Mouse (Mus musculus) brain, embryonic 14.5 days (tissue): ENCODE results near the gene Ddr2. TPM values are rescaled to one million over a fixed set of nuclear protein-coding genes. Genes with fewer than 3 reads are reported as not detected.
A peak's percentile ranks its signal among the peaks of the same experiment; 100 is the strongest.
"Not testable (repeated sequence)": the region's sequence is repeated elsewhere in the genome, so short reads cannot be mapped to it uniquely, and the experiment has no call there.

Source experiments
- DNase-seq: peaks from one replicate; pipeline ENCODE4 v3.0.0-alpha.2; 2011; ENCODE audit warnings: low read depth
- CTCF ChIP-seq: fragments of 200-500 bp; IDR thresholded peaks from 2 replicates; pipeline ENCODE4 v1.5.1; 2012; ENCODE audit warnings: inconsistent platforms, mild to moderate bottlenecking, moderate library complexity, borderline replicate concordance; ENCODE audit not compliant: insufficient read depth, insufficient read length; ENCODE audit errors: extremely low read depth
- POLR2A ChIP-seq: fragments of 200-500 bp; IDR thresholded peaks from 2 replicates; pipeline ENCODE4 v1.6.1; 2012; ENCODE audit warnings: mild to moderate bottlenecking, inconsistent platforms, borderline replicate concordance; ENCODE audit not compliant: poor library complexity, insufficient read depth, insufficient read length, severe bottlenecking; ENCODE audit errors: extremely low read depth
- polyA plus RNA-seq: library from polyadenylated mRNA; depleted of rRNA; stranded (reverse); fragments of >200 nt; gene quantifications from 2 replicates; pipeline ENCODE4 v1.2.3, GENCODE M21; 2012

The Ddr2 gene
- polyA plus RNA-seq, 1 experiment = 8.2 TPM

DNA sequence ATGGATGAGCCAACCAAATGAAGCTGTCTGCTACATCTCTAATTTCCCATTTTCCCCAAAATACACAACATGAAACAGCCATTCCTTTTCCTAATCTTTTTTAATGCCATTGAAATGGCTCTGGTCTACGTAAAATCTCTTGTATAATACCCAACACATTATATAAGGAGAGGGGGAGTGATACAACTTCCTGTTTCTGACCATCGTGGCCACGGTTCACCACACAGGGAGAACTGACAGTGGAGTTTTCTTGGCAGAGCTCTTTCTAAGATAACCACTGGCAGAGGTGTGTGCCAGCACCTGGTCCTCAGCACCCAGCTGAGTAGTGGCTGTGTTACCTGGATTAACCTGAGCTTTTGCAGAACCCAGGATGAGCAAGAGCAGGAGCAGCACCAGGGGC, 75.0 kb downstream of the Ddr2 start:
- no peak for TF ChIP-seq CTCF
- no peak for TF ChIP-seq POLR2A
- DNase-seq = no peak

DNA sequence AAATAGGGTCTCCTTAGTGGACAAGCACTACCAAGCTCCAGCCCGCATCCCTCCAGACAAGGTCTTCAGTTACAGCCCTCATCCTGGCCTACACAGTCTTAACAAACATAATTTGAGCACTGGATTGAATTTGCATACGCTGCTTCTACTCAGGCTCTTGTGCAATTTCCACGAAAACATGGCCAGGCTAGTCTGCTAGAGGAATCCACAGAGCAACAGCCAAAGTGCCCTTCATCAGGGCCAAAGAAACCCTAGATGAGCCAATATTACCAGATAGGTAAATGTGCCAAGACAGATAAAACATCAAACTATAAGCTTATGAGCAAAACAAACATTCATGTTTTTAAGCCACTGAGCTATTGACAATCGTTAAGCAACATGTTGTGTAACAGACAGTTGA, 75.6 kb downstream of the Ddr2 start:
- no peak for TF ChIP-seq POLR2A
- no peak for TF ChIP-seq CTCF

DNA sequence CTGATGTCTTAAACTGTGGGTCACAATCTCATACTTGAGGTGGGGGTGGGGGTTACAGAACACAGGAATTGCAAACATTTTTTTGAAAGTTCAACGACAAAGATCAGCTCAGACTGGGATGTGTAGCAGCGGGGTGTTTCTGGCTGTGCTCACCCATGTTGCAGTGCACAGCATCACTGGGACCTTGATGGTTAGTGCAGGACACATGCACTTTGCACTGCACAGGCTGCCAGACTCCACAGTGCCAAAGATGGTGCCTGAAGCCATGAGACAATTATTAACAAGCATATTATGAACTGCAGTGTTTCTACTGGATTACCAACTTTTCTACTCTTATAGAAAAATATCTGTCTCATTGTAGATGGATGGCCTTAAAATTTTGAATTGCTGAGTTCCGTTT, 78.9 kb downstream of the Ddr2 start:
- DNase-seq = no peak
- TF ChIP-seq CTCF (no peak), POLR2A (no peak)

More for the DNA sequence above, 75.6 kb downstream of the Ddr2 start:
- DNase-seq = no peak

DNA sequence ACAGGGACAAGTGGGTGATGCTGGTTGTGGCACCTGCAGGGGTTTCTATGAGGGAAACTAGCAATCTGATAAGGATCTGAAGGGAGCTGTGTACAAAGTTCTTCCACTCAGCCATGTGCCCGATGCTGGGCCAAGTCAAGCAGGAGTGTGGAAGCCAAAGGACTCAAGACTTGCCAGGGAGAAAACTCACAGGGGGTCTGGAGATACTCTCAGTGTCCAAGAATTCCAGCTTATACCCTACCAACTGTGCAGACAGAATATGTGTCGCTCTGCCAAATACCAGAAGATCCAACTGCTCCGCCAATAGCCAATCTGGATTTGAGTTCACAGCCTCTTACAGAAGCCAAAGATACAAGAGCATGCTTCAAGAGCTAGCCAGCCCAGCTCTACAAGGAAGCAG, 95.8 kb downstream of the Ddr2 start:
- no peak for TF ChIP-seq CTCF
- TF ChIP-seq POLR2A = no peak
- DNase-seq = no peak

DNA sequence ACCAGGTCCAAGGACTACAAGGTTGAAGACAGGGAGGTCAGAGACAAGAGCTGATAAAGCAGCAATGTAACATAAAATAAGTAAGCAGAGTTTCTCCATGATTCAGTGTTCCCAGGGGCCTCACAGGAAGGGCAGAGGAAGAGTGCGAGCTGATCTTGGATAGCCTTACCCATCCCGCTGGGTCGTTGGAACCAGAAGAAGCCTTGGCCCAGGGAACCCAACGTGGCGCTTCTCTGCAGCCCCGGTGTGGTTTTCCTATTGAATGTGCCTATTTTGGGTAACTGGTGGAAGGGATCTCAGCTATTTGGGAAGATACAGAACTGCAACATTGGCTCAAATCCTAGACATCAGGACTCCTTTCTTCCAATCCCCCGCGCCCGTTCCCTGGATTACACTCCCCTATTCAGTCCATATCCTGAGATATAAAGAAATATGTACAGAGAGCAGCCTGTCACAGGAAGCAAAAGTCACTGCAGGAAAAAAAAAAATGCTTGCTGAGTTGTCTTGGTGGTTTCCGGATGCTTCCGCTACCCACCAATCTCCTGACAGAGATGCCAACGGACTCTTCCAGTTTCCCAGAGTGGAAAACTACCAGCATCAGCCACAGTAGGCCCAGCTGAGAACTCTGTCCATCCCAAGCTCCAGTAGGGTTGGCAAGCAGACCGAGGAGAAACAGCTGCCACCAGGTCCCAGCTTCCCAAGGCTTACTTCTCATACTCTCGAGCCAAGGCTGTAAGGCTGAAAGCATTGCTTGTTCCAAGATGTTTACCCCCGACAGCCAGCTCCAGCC, 99.7 kb downstream of the Ddr2 start:
- TF ChIP-seq POLR2A = no peak
- TF ChIP-seq CTCF = no peak
- no peak for DNase-seq

DNA sequence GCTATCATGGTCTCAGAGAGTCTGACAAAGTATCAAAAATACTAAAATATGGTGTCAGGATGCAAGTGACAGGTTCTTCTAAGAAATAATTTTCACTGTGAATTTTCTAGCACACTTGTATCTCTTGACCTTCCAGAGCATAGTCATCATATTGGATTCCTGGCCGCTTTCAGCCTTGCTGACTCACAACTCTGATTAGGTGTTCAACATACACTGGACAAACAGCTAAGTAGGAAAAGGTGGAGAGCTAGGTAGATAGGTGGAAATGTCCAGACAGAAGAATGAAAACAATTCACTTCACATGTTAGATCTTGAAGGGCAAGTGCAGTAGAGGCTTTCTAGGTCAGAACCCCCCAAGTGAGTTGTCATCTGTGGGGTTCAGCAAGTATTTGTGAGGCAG, 101.3 kb downstream of the Ddr2 start:
- DNase-seq = no peak
- no peak for TF ChIP-seq CTCF
- no peak for TF ChIP-seq POLR2A

DNA sequence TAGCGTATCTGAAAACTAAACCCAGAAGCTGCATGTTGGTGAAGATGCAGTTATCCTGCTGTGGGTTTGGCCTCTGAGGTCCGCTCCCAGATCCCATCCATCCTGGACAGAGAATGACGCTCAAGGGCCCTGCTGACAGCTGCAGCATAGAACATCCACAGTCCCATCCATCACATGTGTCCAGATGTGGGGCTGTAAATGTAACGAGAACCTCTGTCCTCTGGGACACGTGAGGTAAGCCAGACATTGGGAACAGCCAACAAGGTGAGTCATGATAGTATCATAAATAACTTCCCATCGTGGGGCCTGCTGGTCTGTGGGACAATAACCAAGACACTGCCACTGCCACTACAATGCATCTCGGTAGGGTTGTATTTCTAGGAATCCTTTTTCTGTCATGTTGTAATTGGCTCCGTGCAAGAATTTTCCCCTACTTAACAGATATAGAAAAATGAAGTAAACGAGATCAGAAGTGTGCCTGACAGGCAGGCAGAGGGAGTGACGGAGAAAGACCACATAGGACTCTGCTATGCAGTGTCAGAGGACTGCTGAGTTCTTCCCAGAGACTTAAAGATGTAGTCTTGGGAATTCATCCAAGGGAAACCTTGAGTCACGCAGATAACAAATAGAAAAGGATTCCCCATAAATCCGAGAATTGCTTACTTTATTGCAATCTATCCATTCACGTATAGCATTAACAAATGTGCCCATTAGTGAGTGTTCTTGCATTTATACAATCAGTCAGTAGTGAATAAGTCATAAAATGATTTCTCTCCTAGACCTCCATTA, 101.9 kb downstream of the Ddr2 start:
- no peak for TF ChIP-seq POLR2A
- TF ChIP-seq CTCF = no peak

DNA sequence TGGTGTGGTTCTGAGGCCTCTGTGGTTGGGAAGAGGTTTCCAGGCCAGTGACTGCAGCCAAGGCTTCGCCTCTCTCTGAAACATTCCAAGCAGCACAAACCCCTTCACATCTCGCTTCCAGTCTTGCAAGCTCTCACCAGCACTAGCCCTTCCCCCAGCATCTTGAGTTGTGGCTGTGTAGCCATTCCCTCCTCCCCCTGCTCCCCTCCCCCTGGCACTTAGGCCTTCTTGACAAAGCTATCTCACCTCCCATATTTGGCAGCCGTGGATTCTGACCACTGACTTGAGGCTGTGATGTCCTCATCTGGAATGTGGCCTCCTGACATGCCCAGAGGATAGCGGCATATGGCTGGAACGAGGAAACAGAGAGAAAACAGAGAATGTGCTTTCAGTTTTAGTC, 104.0 kb downstream of the Ddr2 start:
- TF ChIP-seq CTCF (no peak), POLR2A (no peak)
- DNase-seq = no peak

More for the DNA sequence above, 101.9 kb downstream of the Ddr2 start:
- DNase-seq = no peak

DNA sequence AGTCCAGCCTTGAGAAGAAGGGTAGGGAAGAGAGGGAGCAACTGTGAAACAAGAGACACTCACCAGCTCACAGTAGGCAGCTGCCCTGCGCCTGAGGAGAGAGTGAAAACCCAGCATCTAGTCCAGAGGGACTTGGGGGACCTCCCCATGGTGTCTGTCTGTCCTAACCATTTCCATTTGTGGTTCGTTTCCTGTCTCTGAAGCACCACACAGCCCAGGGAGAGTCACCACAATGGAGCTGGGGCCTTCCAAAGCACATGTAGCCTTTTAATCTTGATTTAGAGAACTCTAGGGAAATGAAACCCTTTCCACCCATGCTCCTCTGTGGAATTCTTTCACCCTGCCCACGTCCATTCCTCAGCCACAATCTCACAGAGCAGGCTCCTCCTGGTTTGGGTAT, 105.3 kb downstream of the Ddr2 start:
- DNase-seq = no peak
- TF ChIP-seq CTCF (no peak), POLR2A (no peak)

DNA sequence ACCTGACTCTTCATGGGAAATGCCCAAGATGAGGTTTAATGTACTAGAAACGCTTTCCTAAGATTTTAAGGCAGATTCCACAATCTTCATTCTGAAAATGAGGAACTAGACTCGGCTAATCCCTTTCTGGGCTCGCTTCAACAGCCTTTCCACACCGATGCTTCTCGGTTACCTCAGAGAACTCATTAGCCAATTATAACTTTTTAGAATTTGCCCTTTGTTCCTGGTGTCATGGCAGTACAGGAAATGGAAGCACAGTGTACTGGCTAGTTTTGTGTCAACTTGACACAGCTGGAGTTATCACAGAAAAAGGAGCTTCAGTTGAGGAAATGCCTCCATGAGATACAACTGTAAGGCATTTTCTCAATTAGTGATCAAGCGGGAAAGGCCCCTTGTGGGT, 116.7 kb downstream of the Ddr2 start:
- not testable (repeated sequence) for DNase-seq

DNA sequence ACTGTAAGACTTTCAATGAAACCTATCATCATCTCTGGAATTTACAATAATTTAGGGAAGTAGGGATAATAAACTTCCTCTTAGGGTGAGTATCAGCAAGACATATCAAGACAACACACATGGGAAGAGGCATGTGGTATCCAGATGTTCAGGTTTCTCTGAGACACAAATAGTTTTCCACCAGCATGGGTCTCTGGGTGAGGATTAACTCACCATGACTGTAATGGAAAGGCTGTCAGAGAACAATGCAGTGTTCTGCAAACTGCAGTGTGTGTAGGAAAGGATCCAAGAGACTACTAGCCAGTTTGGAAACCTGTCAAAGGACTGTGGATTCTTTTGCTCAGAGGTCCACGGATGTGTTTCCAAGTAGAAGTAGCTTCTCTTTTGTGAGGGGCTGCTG, 124.4 kb downstream of the Ddr2 start:
- TF ChIP-seq POLR2A (no peak), CTCF (no peak)
- DNase-seq = peak; percentile 2

DNA sequence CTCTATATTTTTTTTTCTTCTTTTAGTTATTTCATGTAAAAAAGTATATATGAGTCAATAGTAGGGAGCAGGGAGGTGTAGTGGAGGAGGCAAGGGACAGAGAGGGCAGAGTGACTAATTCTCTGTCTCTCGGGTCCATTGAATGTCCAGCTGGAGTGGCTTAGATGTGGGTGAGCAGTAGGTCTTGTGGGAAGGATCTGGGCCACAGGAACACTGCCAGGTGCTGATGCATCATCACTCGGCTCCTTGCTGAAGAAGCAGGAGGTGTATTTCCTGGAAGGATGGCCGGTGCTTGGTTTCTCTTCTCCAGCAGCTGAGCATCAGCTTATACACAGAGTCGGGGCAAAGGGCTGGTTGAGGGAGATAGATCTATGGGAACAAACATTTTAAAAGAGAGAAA, 132.9 kb downstream of the Ddr2 start:
- no peak for DNase-seq
- no peak for TF ChIP-seq CTCF
- TF ChIP-seq POLR2A = no peak

DNA sequence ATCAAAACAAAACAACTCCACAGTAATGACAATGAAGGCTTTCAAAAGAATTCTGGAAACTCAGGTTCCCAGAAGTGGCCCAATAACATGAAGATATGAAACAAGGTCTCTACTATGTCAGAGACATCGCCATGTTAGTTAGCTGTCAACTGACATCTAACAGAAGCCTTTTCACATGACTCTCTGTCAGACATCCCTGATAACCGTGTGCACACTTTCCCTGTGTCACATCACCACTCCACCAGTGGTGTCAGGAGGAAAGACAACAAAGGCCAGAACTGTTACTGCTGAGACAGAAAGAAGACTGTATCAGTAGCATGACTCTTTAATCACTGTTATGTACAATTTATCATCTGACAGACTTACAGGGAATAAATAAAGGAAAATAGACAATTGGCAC, 138.6 kb downstream of the Ddr2 start:
- DNase-seq = no peak
- TF ChIP-seq POLR2A = no peak
- no peak for TF ChIP-seq CTCF
